Comparison of ENCODE assay signal across 22 mouse cellular contexts in the genomic region with DNA sequence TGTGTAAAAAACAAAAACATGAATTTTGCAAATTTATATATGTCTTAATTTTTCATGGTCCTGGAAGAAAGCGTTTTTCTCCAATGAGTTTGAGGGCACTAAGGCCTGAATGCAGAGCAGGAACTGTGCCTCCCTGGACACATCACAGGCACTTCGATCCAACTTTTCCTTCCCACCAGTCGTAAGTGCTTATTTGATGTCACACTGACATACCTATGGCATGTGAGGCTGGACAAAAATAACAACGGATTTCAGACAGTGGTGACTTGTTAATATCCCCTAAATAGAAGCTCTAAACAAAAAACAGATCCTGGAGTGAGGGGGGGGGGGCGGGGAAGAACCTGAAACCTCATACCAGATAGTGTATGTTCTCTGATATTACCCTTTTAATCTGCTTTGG.
"Had no signal": no experiment of that assay in that cellular context is flagged by ENCODE, and none has a peak within 500 bp of the region (broad histone marks: within the 10 kb centered on the region; RNA-seq: fewer than 3 reads in every experiment).

No protein-coding gene starts in this region.

- H3K4me2 ChIP-seq: limb, embryonic 12.5 days; limb, embryonic 15.5 days; liver, embryonic 11.5 days; lung, embryonic 14.5 days; midbrain, embryonic 12.5 days; midbrain, embryonic 15.5 days; neural tube, embryonic 12.5 days; neural tube, embryonic 15.5 days had no signal

- H3K9me3 ChIP-seq: limb, embryonic 12.5 days; limb, embryonic 15.5 days; midbrain, embryonic 12.5 days; midbrain, embryonic 15.5 days; neural tube, embryonic 12.5 days; neural tube, embryonic 15.5 days had no signal

- DNase-seq: kidney, postnatal 14 days; kidney, postnatal 4 days; left cerebral cortex, postnatal 4 days; liver, postnatal 0 days; lung, embryonic 14.5 days; right cerebral cortex, adult 18-20 months; right cerebral cortex, postnatal 14 days; right cerebral cortex, postnatal 4 days; thymus, adult 2 months; thymus, postnatal 14 days; thymus, postnatal 4 days had no signal

- H3K36me3 ChIP-seq: limb, embryonic 12.5 days; limb, embryonic 15.5 days; midbrain, embryonic 12.5 days; midbrain, embryonic 15.5 days; neural tube, embryonic 12.5 days; neural tube, embryonic 15.5 days had no signal

- H3K27me3 ChIP-seq: limb, embryonic 12.5 days; limb, embryonic 15.5 days; midbrain, embryonic 12.5 days; midbrain, embryonic 15.5 days; neural tube, embryonic 12.5 days; neural tube, embryonic 15.5 days had no signal

- H3K4me1 ChIP-seq: limb, embryonic 12.5 days; midbrain, embryonic 12.5 days; midbrain, embryonic 15.5 days; neural tube, embryonic 12.5 days; neural tube, embryonic 15.5 days had no signal

- H3K4me3 ChIP-seq: limb, embryonic 12.5 days; limb, embryonic 15.5 days; midbrain, embryonic 12.5 days; midbrain, embryonic 15.5 days; neural tube, embryonic 12.5 days; neural tube, embryonic 15.5 days had no signal

- H3K9ac ChIP-seq: limb, embryonic 12.5 days; limb, embryonic 15.5 days; liver, embryonic 14.5 days; liver, postnatal 0 days; lung, embryonic 14.5 days; midbrain, embryonic 12.5 days; midbrain, embryonic 15.5 days; neural tube, embryonic 12.5 days; neural tube, embryonic 15.5 days had no signal

- H3K27ac ChIP-seq: limb, embryonic 12.5 days; limb, embryonic 15.5 days; liver, embryonic 14.5 days; macrophage; midbrain, embryonic 12.5 days; midbrain, embryonic 15.5 days; neural tube, embryonic 12.5 days; neural tube, embryonic 15.5 days; stomach, postnatal 0 days had no signal

- ATAC-seq: liver, postnatal 0 days; lung, postnatal 0 days; midbrain, embryonic 15.5 days had no signal
